Comparison of ENCODE assay signal across 8 mouse cellular contexts in genomic region chr3:95280747-95281146, GRCm38 (mm10). TPM values are rescaled to one million over a fixed set of nuclear protein-coding genes. Genes with fewer than 3 reads are reported as not detected.
DNase-seq lines count a peak whose midpoint lies in the region; ATAC-seq and TF ChIP-seq lines count a peak whose summit lies in the region.
"Had no signal": no experiment of that assay in that cellular context is flagged by ENCODE, and none has a peak within 500 bp of the region (broad histone marks: within the 10 kb centered on the region; RNA-seq: fewer than 3 reads in every experiment).

No protein-coding gene starts in this region.

- H3K36me3 ChIP-seq in hindbrain, embryonic 12.5 days: no peaks in the 10 kb centered on the region
- H3K36me3 ChIP-seq in liver, adult 2 months (ENCODE audit: control insufficient read depth, insufficient read depth, low read length): no peaks in the 10 kb centered on the region

- H3K27me3 ChIP-seq in hindbrain, embryonic 12.5 days: no peaks in the 10 kb centered on the region
- H3K27me3 ChIP-seq in liver, adult 2 months (ENCODE audit: control insufficient read depth, insufficient read depth, low read length): no peaks in the 10 kb centered on the region

- no peak for TF ChIP-seq CTCF in liver, adult 2 months (IDR thresholded peaks at IDR 0.05; ENCODE audit: low read depth, low read length)

- 30% methylated on average over 8 of the region's 8 CpGs for WGBS in hindbrain, embryonic 12.5 days
- WGBS in liver, adult 2 months: 11% methylated on average over 8 of the region's 8 CpGs

- peak overlapping the region; percentile 98 for H3K27ac ChIP-seq in hindbrain, embryonic 12.5 days
- peak overlapping the region; percentile 88 for H3K27ac ChIP-seq in liver, adult 2 months (replicated peaks; ENCODE audit: insufficient read depth, low read depth, low read length)

- H3K4me1 ChIP-seq in hindbrain, embryonic 12.5 days: peaks cover 27% of the 10 kb centered on the region
- H3K4me1 ChIP-seq in liver, adult 2 months (ENCODE audit: control insufficient read depth, insufficient read depth, low read length): peaks cover 28% of the 10 kb centered on the region

- H3K9me3 ChIP-seq in hindbrain, embryonic 12.5 days (replicated peaks): no peaks in the 10 kb centered on the region

- peak overlapping the region; percentile 84 for H3K9ac ChIP-seq in hindbrain, embryonic 12.5 days
- peak overlapping the region; percentile 92 for H3K9ac ChIP-seq in liver, adult 2 months (ENCODE audit: low read depth, low read length)

- peaks cover 20% of the 10 kb centered on the region; the same call in 1 of the 2 replicates for H3K79me2 ChIP-seq in liver, adult 2 months (ENCODE audit: control insufficient read depth, insufficient read depth, low read length)

- peak overlapping the region; percentile 69 for H3K4me3 ChIP-seq in hindbrain, embryonic 12.5 days
- peak overlapping the region; percentile 92; the same call in 1 of the 2 replicates for H3K4me3 ChIP-seq in liver, adult 2 months (ENCODE audit: insufficient read depth, low read depth, low read length)

- H3K4me2 ChIP-seq in hindbrain, embryonic 12.5 days (replicated peaks): peak overlapping the region; percentile 68

- no peak for ATAC-seq in hindbrain, embryonic 12.5 days (ENCODE audit: low FRiP score)

- DNase-seq in thymus, postnatal 4 days: peak; percentile 31
- DNase-seq in thymus, adult 18-20 months: no peak
- DNase-seq in cerebellum, postnatal 36 days: peak; percentile 33 to 44
- peak; percentile 43 for DNase-seq in liver, adult 2 months (ENCODE audit: extremely low read depth, low read depth, low spot score)
- peak; percentile 65 for DNase-seq in naive thymus-derived CD4-positive, alpha-beta T cell, adult 2 months (ENCODE audit: low read depth)
- no peak for DNase-seq in urinary bladder, adult 18-20 months (ENCODE audit: low spot score in 2 of 2)

- TF ChIP-seq POLR2A in liver, adult 2 months (IDR thresholded peaks at IDR 0.05; ENCODE audit: extremely low read depth, insufficient read depth, low read length): no peak

RNA-seq across cellular contexts. Expression of gene Mindy1, which starts 0.4 kb away (rescaled TPM):
- 45.7 and 51.1 TPM in 2 replicates for polyA plus RNA-seq in hindbrain, embryonic 12.5 days (2016; fragmentation: Nextera tagmentation; extraction: Ambion mirVana)
- 56.6 and 63.6 TPM in 2 replicates for total RNA-seq in liver, adult 2 months (2014; rRNA removed)
- polyA plus RNA-seq in liver, adult 2 months (2012; rRNA removed): 122 and 137 TPM in 2 replicates

RNA-seq across cellular contexts. Expression of gene Prune1, which starts 1.1 kb away (rescaled TPM):
- 37.0 and 37.9 TPM in 2 replicates for polyA plus RNA-seq in hindbrain, embryonic 12.5 days (2016; fragmentation: Nextera tagmentation; extraction: Ambion mirVana)
- 7.6 and 7.8 TPM in 2 replicates for total RNA-seq in liver, adult 2 months (2014; rRNA removed)
- 11.3 and 12.8 TPM in 2 replicates for polyA plus RNA-seq in liver, adult 2 months (2012; rRNA removed)

RNA-seq across cellular contexts. Expression of gene Anxa9, which starts 26.2 kb away (rescaled TPM):
- 0.87 and 1.1 TPM in 2 replicates for polyA plus RNA-seq in hindbrain, embryonic 12.5 days (2016; fragmentation: Nextera tagmentation; extraction: Ambion mirVana)
- 0.54 and 0.55 TPM in 2 replicates for total RNA-seq in liver, adult 2 months (2014; rRNA removed)
- 0.47 and 0.91 TPM in 2 replicates for polyA plus RNA-seq in liver, adult 2 months (2012; rRNA removed)

RNA-seq across cellular contexts. Expression of gene Bnipl, which starts 29.8 kb away (rescaled TPM):
- polyA plus RNA-seq in hindbrain, embryonic 12.5 days (2016; fragmentation: Nextera tagmentation; extraction: Ambion mirVana): 1.0 and 1.1 TPM in 2 replicates
- 0.07 TPM in 1 of 2 replicates, not detected in the other for total RNA-seq in liver, adult 2 months (2014; rRNA removed)
- 0.16 TPM in 1 of 2 replicates, not detected in the other for polyA plus RNA-seq in liver, adult 2 months (2012; rRNA removed)
- total RNA-seq: hematopoietic stem cell, adult 5-6 weeks had no signal

RNA-seq across cellular contexts. Expression of gene Cers2, which starts 33.8 kb away (rescaled TPM):
- polyA plus RNA-seq in hindbrain, embryonic 12.5 days (2016; fragmentation: Nextera tagmentation; extraction: Ambion mirVana): 115 TPM in 2 replicates
- 283 and 284 TPM in 2 replicates for total RNA-seq in liver, adult 2 months (2014; rRNA removed)
- polyA plus RNA-seq in liver, adult 2 months (2012; rRNA removed): 266 and 271 TPM in 2 replicates

Comparison
In these comparisons a context has a peak if more than half of its experiments do, and no peak if none do; other contexts are left out.
1. DNase-seq: peak in thymus, postnatal 4 days (single experiment), cerebellum, postnatal 36 days (2 of 2), liver, adult 2 months (single experiment) and naive thymus-derived CD4-positive, alpha-beta T cell, adult 2 months (single experiment); none in thymus, adult 18-20 months (0 of 2) and urinary bladder, adult 18-20 months (0 of 2).